In the genomic region with DNA sequence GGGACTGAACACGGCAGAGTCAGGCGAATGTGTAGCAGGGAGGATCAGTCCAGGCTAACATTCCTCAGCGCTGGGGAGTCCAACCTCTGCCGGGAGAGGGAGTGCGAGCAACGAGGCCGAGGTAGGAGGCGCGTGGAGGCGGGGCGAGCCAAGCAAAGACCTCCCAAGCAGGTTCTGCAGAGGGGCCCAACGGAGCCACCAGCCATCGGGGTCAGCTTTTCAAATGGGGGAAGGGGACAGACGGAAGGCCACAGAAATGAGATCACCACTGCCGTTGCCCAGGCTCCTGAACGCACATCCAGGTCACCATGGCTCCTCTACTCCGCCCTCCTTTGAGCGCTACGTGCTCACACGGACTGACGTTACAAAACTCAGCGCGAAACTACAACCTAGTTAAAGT, we compare ENCODE assay signal across 7 mouse cellular contexts. TPM values are rescaled to one million over a fixed set of nuclear protein-coding genes. Genes with fewer than 3 reads are reported as not detected.
DNase-seq lines count a peak whose midpoint lies in the region; ATAC-seq and TF ChIP-seq lines count a peak whose summit lies in the region.

No protein-coding gene starts in this region.

- no peaks in the 10 kb centered on the region for H3K27me3 ChIP-seq in embryonic facial prominence, embryonic 13.5 days
- no peaks in the 10 kb centered on the region for H3K27me3 ChIP-seq in heart, adult 2 months (ENCODE audit: control insufficient read depth, insufficient read depth, low read length)
- H3K27me3 ChIP-seq in kidney, adult 2 months (replicated peaks; ENCODE audit: control insufficient read depth, insufficient read depth, low read length), result no peaks in the 10 kb centered on the region
- no peaks in the 10 kb centered on the region for H3K27me3 ChIP-seq in limb, embryonic 12.5 days
- peaks cover 16% of the 10 kb centered on the region; the same call in 1 of the 2 replicates for H3K27me3 ChIP-seq in midbrain, embryonic 12.5 days
- no peaks in the 10 kb centered on the region for H3K27me3 ChIP-seq in stomach, embryonic 16.5 days (ENCODE audit: control insufficient read depth, insufficient read depth, low read length)

- peak overlapping the region; percentile 92 for H3K9ac ChIP-seq in embryonic facial prominence, embryonic 13.5 days
- H3K9ac ChIP-seq in heart, adult 2 months (ENCODE audit: low read depth, low read length), result peak overlapping the region; percentile 94
- H3K9ac ChIP-seq in limb, embryonic 12.5 days (replicated peaks), result peak overlapping the region; percentile 90
- peak overlapping the region; percentile 60; the same call in 1 of the 2 replicates for H3K9ac ChIP-seq in midbrain, embryonic 12.5 days (replicated peaks)
- peak overlapping the region; percentile 80 for H3K9ac ChIP-seq in stomach, embryonic 16.5 days (ENCODE audit: low read length)

- peaks cover 34% of the 10 kb centered on the region for H3K36me3 ChIP-seq in embryonic facial prominence, embryonic 13.5 days
- H3K36me3 ChIP-seq in heart, adult 2 months (ENCODE audit: control insufficient read depth, insufficient read depth, low read length), result peaks cover 20% of the 10 kb centered on the region
- H3K36me3 ChIP-seq in kidney, adult 2 months (ENCODE audit: control insufficient read depth, insufficient read depth, low read length), result peaks cover 9% of the 10 kb centered on the region; the same call in 1 of the 2 replicates
- H3K36me3 ChIP-seq in limb, embryonic 12.5 days, result peaks cover 41% of the 10 kb centered on the region
- H3K36me3 ChIP-seq in midbrain, embryonic 12.5 days, result peaks cover 16% of the 10 kb centered on the region
- H3K36me3 ChIP-seq in stomach, embryonic 16.5 days (ENCODE audit: control insufficient read depth, insufficient read depth, low read length), result peaks cover 29% of the 10 kb centered on the region

- peaks cover 21% of the 10 kb centered on the region for H3K4me1 ChIP-seq in embryonic facial prominence, embryonic 13.5 days
- peaks cover 8% of the 10 kb centered on the region for H3K4me1 ChIP-seq in heart, adult 2 months (ENCODE audit: control insufficient read depth, insufficient read depth, low read length)
- peaks cover 21% of the 10 kb centered on the region; the same call in 1 of the 2 replicates for H3K4me1 ChIP-seq in kidney, adult 2 months (ENCODE audit: control insufficient read depth, insufficient read depth, low read length)
- H3K4me1 ChIP-seq in limb, embryonic 12.5 days (replicated peaks), result peaks cover 25% of the 10 kb centered on the region
- 0 out of 2 replicates have a peak, but pooled peaks cover 8% of the 10 kb centered on the region for H3K4me1 ChIP-seq in midbrain, embryonic 12.5 days
- peaks cover 8% of the 10 kb centered on the region for H3K4me1 ChIP-seq in stomach, embryonic 16.5 days (ENCODE audit: control insufficient read depth, insufficient read depth, low read length)

- H3K79me2 ChIP-seq in heart, adult 2 months (replicated peaks; ENCODE audit: control insufficient read depth, insufficient read depth, low read length), result no peaks in the 10 kb centered on the region

- 0 out of 2 replicates have a peak, but pooled peaks have one; percentile 45 for TF ChIP-seq POLR2A in heart, adult 2 months (IDR thresholded peaks at IDR 0.05; ENCODE audit: insufficient read depth, low read depth, low read length)
- no peak for TF ChIP-seq POLR2A in kidney, adult 2 months (IDR thresholded peaks at IDR 0.05; ENCODE audit: low read depth, low read length)

- intact Hi-C loops in heart, adult 2 months (cut with DNase I), result loop anchor here (2.0 to 10.0 kb wide), 10 partner anchors 20 to 1594 kb away; no protein-coding TSS in a partner anchor

- peak overlapping the region; percentile 81 for H3K4me3 ChIP-seq in embryonic facial prominence, embryonic 13.5 days
- peak overlapping the region; percentile 55 for H3K4me3 ChIP-seq in heart, adult 2 months
- H3K4me3 ChIP-seq in kidney, adult 2 months (ENCODE audit: insufficient read depth, low read depth, low read length), result peak overlapping the region; percentile 69
- peak overlapping the region; percentile 80 for H3K4me3 ChIP-seq in limb, embryonic 12.5 days (replicated peaks)
- H3K4me3 ChIP-seq in midbrain, embryonic 12.5 days, result peak overlapping the region; percentile 60
- H3K4me3 ChIP-seq in stomach, embryonic 16.5 days (replicated peaks; ENCODE audit: low read length), result peak overlapping the region; percentile 72

- peak overlapping the region; percentile 90 for H3K4me2 ChIP-seq in embryonic facial prominence, embryonic 13.5 days
- peak overlapping the region; percentile 83 for H3K4me2 ChIP-seq in limb, embryonic 12.5 days
- peak overlapping the region; percentile 79 for H3K4me2 ChIP-seq in midbrain, embryonic 12.5 days (replicated peaks)
- peak overlapping the region; percentile 84 for H3K4me2 ChIP-seq in stomach, embryonic 16.5 days (ENCODE audit: low read depth, low read length)

- no peaks in the 10 kb centered on the region for H3K9me3 ChIP-seq in embryonic facial prominence, embryonic 13.5 days
- no peaks in the 10 kb centered on the region for H3K9me3 ChIP-seq in limb, embryonic 12.5 days
- no peaks in the 10 kb centered on the region for H3K9me3 ChIP-seq in midbrain, embryonic 12.5 days
- no peaks in the 10 kb centered on the region for H3K9me3 ChIP-seq in stomach, embryonic 16.5 days (replicated peaks; ENCODE audit: control insufficient read depth, low read length)

- DNase-seq in brain, adult 2 months (ENCODE audit: low read depth, low spot score), result peak; percentile 89
- peak; percentile 87 to 88 for DNase-seq in heart, adult 2 months
- peak; percentile 90 for DNase-seq in kidney, adult 2 months

- peak; percentile 78 for ATAC-seq in embryonic facial prominence, embryonic 13.5 days (ENCODE audit: insufficient number of reproducible peaks, insufficient read depth, low FRiP score, low TSS enrichment, low read depth)
- peak; percentile 58 for ATAC-seq in limb, embryonic 12.5 days (ENCODE audit: insufficient number of reproducible peaks, insufficient read depth, low FRiP score, low TSS enrichment, low read depth)
- peak; percentile 69 for ATAC-seq in midbrain, embryonic 12.5 days (ENCODE audit: low FRiP score, low read depth)
- ATAC-seq in stomach, embryonic 16.5 days (ENCODE audit: insufficient read depth, low FRiP score), result peak; percentile 82

- under 1% methylated on average over 23 of the region's 23 CpGs for WGBS in embryonic facial prominence, embryonic 13.5 days
- WGBS in heart, adult 2 months, result under 1% methylated on average over 23 of the region's 23 CpGs
- WGBS in kidney, adult 2 months, result under 1% methylated on average over 23 of the region's 23 CpGs
- under 1% methylated on average over 23 of the region's 23 CpGs for WGBS in limb, embryonic 12.5 days
- WGBS in midbrain, embryonic 12.5 days, result 0% methylated on average over 23 of the region's 23 CpGs
- under 1% methylated on average over 23 of the region's 23 CpGs for WGBS in stomach, embryonic 16.5 days

- TF ChIP-seq CTCF in heart, adult 2 months (IDR thresholded peaks at IDR 0.05), result peak; percentile 75
- TF ChIP-seq CTCF in kidney, adult 2 months (conservative IDR thresholded peaks at IDR 0.05; ENCODE audit: insufficient read depth, insufficient read length, low read depth, low read length), result peak; percentile 50

- TF ChIP-seq EP300 in heart, adult 2 months (IDR thresholded peaks at IDR 0.05; ENCODE audit: insufficient read depth, low read depth, low read length), result no peak

- peak overlapping the region; percentile 94 for H3K27ac ChIP-seq in embryonic facial prominence, embryonic 13.5 days
- peak overlapping the region; percentile 96 for H3K27ac ChIP-seq in heart, adult 2 months
- H3K27ac ChIP-seq in kidney, adult 2 months (ENCODE audit: insufficient read depth, low read depth, low read length), result peak overlapping the region; percentile 68
- H3K27ac ChIP-seq in limb, embryonic 12.5 days, result peak overlapping the region; percentile 92
- peak overlapping the region; percentile 58; the same call in 1 of the 2 replicates for H3K27ac ChIP-seq in midbrain, embryonic 12.5 days (replicated peaks)
- peak overlapping the region; percentile 98 for H3K27ac ChIP-seq in stomach, embryonic 16.5 days (ENCODE audit: low read length)

RNA-seq across cellular contexts. Expression of a gene that starts 1.7 kb away (rescaled TPM):
- polyA plus RNA-seq in embryonic facial prominence, embryonic 13.5 days (2015; fragmentation: Nextera tagmentation; extraction: Ambion mirVana), result 32.0 and 32.4 TPM in 2 replicates
- total RNA-seq in heart, adult 2 months (2021), result 10 to 100 TPM; 31.7 to 32.8 TPM
- polyA plus RNA-seq in heart, adult 2 months (2012; rRNA removed), result 18.4 and 23.4 TPM in 2 replicates
- 29.3 and 37.6 TPM in 2 replicates for polyA plus RNA-seq in kidney, adult 2 months (2012; rRNA removed)
- polyA plus RNA-seq in limb, embryonic 12.5 days (2016; fragmentation: Nextera tagmentation; extraction: Ambion mirVana), result 52.4 and 55.7 TPM in 2 replicates
- 8.6 and 9.2 TPM in 2 replicates for polyA plus RNA-seq in midbrain, embryonic 12.5 days (2016; fragmentation: Nextera tagmentation; extraction: Ambion mirVana)
- polyA plus RNA-seq in stomach, embryonic 16.5 days (2015; fragmentation: Nextera tagmentation; extraction: Ambion mirVana), result 35.1 and 37.2 TPM in 2 replicates

Comparison
In these comparisons a context has a peak if more than half of its experiments do, and no peak if none do; other contexts are left out.
1. Peak in every context shown above with its lines: DNase-seq, ATAC-seq, H3K4me3 ChIP-seq and H3K27ac ChIP-seq.